Mouse (Mus musculus) heart, adult 18-20 months (tissue): ENCODE data around the gene Fibp. TPM values are rescaled to one million over a fixed set of nuclear protein-coding genes. Genes with fewer than 3 reads are reported as not detected.

Experiments used
- total RNA-seq, 2 experiments: library from RNA; stranded (reverse); gene quantifications; 2 replicates each; pipeline ENCODE4 v1.2.3; 2021

Gene Fibp
- total RNA-seq, 2 experiments from 2014 or later = 50.9 to 54.3 TPM

Other genes starting within 250 kb of the Fibp start
- gene Pacs1, start 187.5 kb upstream of the Fibp start, total RNA-seq = 10 to 100 TPM; 21.8 to 22.7 TPM
- 100 to 1,000 TPM; 118 to 119 TPM for gene Sf3b2, start 165.2 kb upstream of the Fibp start, total RNA-seq
- gene Gal3st3, start 162.3 kb upstream of the Fibp start, total RNA-seq = 10 to 100 TPM; 21.9 to 22.4 TPM
- gene Catsper1, start 124.9 kb upstream of the Fibp start, total RNA-seq = not detected
- gene Cst6, start 111.0 kb upstream of the Fibp start, total RNA-seq = 10 to 100 TPM; 17.3 to 21.4 TPM
- 10 to 100 TPM; 18.8 to 19.7 TPM for gene Eif1ad, start 93.9 kb upstream of the Fibp start, total RNA-seq
- 100 to 1,000 TPM; 121 to 125 TPM for gene Banf1, start 93.4 kb upstream of the Fibp start, total RNA-seq
- gene Sart1, start 71.9 kb upstream of the Fibp start, total RNA-seq = 10 to 100 TPM; 47.8 to 48.1 TPM
- gene Tsga10ip, start 58.1 kb upstream of the Fibp start, total RNA-seq = under 1 TPM in 1 of 2 experiments, not detected in 1; 0.59 TPM
- 100 to 1,000 TPM; 301 to 320 TPM for gene Drap1, start 35.6 kb upstream of the Fibp start, total RNA-seq
- 10 to 100 TPM; 32.1 to 38.3 TPM for gene AI837181, start 35.5 kb upstream of the Fibp start, total RNA-seq
- not detected for gene Fosl1, start 13.1 kb upstream of the Fibp start, total RNA-seq
- 1 to 10 TPM; 6.0 to 6.7 TPM for gene Ccdc85b, start 2.7 kb upstream of the Fibp start, total RNA-seq
- gene Ctsw, start 7.9 kb downstream of the Fibp start, total RNA-seq = 1 to 10 TPM in 1 of 2 experiments, under 1 TPM in 1; 0.25 to 1.5 TPM
- 1 to 10 TPM; 7.2 to 7.9 TPM for gene Efemp2, start 13.3 kb downstream of the Fibp start, total RNA-seq
- 10 to 100 TPM; 16.9 to 24.2 TPM for gene Mus81, start 27.8 kb downstream of the Fibp start, total RNA-seq
- gene Cfl1, start 29.8 kb downstream of the Fibp start, total RNA-seq = 100 to 1,000 TPM; 184 to 211 TPM
- under 1 TPM; 0.35 to 0.57 TPM for gene 1700020D05Rik, start 43.2 kb downstream of the Fibp start, total RNA-seq
- gene Snx32, start 49.9 kb downstream of the Fibp start, total RNA-seq = 1 to 10 TPM; 4.2 to 4.3 TPM
- not detected for gene Ovol1, start 100.0 kb downstream of the Fibp start, total RNA-seq
- gene Ap5b1, start 107.4 kb downstream of the Fibp start, total RNA-seq = 1 to 10 TPM; 2.8 to 4.3 TPM
- 10 to 100 TPM; 56.5 to 59.3 TPM for gene Rnaseh2c, start 141.3 kb downstream of the Fibp start, total RNA-seq
- 10 to 100 TPM; 20.5 to 31.3 TPM for gene Kat5, start 149.6 kb downstream of the Fibp start, total RNA-seq
- 10 to 100 TPM; 25.4 to 30.2 TPM for gene Rela, start 176.9 kb downstream of the Fibp start, total RNA-seq
- gene Sipa1, start 203.1 kb downstream of the Fibp start, total RNA-seq = 10 to 100 TPM; 20.3 to 24.1 TPM
- 10 to 100 TPM; 21.5 to 25.2 TPM for gene Map3k11, start 228.1 kb downstream of the Fibp start, total RNA-seq
- gene Pcnx3, start 228.3 kb downstream of the Fibp start, total RNA-seq = 10 to 100 TPM; 17.3 to 18.4 TPM
- not detected for gene Kcnk7, start 243.8 kb downstream of the Fibp start, total RNA-seq